Mouse (Mus musculus) right cerebral cortex, postnatal 4 days (tissue): ENCODE data around the gene Rrbp1.

Experiments used
- DNase-seq: peaks from one replicate; pipeline ENCODE4 v3.0.0-alpha.2; 2022

The Rrbp1 gene

DNA sequence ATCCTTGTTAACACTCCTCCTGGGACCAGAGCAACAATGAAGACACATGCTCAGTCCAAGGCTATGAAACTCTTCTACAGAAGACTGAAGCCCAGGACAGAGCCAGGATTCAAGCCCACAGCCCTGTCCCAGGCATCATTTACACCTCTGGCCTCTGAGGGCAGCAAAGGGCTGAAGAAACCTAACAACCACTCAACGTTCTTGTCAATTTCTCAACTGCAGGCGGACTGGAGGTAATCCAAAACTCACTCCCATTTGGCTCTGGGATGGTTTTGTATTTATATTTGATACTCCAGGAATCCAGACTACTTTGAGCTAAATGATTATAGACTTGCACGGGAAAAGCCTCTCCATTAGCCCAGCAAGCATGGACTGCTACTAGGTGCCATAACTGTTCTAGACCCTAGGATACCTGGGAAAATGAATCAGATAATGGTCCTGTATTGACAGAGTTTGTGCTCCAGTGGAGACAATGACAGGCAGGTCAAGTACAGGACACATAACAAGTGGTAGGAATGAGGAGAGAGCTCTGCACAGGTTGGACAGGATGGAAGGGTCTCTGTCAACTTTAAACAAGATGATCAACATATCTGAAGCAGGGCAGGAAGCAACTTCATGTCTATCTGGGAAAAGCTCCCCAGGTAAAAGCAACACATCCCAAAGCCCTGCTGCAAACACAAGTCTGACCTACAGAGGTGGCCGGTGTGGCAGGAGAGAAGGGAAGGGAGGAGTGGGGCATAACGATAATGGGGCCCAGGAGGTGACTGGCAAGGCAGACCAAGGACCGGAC, 5.7 kb downstream of the Rrbp1 start:
- DNase-seq, result no peak

DNA sequence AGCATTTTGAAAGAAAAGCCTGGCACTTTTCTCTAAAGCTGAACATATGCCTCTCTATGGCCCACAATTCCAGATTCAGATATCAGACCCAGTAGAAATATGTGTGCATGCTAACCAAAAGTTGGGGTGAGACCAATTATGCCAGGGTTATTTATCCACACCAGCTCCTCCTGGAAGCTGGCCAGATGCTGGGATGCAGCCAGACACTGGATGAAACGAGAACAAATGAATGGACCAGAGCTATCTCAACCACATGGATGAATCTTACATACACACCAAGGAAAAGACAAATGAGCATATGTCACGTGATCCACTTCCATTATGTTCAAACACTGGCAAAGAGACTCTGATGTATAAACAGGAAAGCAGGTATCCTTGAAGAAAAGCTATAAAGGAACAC, 7.5 kb downstream of the Rrbp1 start:
- DNase-seq, result peak; percentile 37

DNA sequence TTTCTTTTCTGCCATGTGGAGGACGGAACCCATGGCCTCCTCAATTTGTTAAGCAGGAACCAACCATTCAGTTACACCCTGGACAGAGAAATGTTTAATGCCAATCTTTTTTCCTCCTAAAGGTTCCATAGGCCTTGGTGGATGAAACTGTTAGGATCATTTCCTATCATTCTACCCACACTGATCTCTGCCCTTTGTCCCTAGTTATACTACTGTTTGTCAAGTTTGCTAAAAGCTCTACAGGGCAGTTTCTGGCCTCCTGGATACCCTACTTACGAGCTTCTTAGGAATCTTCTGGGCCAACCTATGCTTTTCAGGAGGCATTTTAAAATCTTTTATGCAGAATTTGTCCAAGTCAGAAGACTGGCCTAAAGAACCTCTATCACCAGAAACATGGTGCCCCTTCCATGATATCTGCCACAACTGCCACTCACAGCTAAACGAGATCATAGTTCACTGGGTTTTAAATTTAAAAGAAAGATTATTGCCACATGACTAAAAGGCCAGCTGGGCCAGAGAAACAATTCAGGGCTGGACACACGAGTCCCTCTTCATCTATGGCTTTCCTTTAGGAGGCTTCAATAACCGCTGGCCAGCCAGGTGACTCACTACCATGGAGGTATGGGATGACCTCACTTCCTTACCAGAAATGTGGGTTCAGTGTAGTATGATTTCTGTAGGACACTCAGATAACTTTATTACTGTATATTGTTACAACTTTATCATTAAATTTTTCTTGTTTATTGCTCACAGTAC, 8.7 kb downstream of the Rrbp1 start:
- no peak for DNase-seq

DNA sequence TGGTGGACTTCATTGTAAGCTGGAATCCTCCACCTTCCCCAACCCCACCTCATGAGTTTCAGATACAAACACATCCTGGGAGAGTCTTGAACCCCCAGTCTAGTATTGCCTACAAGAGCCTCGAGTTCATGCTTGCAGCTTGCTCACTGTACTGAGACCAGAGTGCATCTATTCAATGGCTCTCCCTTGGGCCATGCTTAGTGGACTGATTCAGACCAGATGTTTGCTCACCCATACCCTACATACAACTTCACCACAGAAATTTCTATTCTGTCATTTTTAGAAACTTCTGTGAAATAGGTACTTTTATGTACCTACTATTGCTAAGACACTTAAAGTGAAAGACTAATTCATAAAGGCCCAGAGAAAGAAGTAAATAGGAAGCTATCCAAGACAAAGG, 18.1 kb downstream of the Rrbp1 start:
- no peak for DNase-seq

DNA sequence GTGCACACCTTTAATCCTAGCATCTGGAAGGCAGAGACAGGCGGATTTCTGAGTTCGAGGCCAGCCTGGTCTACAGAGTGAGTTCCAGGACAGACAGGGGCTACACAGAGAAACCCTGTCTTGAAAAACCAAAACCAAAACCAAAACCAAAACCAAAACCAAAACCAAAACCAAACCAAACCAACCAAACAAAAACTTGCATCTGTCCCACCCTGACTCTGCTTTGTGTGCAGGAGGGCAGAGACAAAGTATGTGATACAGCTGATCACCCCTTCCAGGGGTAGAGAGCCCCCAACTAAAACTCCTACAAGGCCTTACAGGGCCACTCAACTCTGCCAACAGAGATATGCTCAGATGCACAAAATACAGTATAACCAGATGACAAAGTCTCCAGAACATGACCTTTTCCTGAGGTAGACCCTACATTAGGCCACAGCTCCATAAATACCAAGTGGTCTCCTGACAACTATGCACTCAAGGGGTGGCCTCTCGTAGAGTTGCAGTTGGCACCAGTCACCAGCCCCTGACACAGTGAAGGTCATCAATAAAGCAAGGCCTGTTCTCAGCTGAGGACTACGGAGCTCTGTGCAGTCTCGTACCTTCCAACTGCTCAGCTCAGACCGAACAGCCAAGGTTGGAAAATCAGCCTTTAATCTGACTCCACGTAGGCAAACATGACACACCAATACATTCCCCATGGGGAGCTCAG, 18.9 kb downstream of the Rrbp1 start:
- no peak for DNase-seq

DNA sequence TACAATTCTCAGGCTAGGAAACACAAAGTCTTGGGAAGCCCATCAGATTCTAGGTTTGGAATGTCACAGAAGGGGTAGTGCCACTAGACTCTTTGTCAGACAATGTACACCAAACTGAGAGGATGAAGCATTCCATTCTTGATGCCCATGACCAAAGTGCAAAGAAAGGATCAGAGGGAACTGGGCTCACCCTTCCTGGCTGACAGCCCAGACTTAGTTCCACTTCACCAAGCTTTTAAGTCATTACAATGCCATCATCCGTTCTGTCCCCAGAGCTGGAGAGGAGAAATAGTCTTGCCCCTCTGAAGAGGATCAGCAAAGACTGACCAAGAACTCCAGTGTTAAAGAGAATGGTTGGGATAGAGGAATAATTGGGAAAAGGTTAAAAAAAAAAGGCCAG, 20.1 kb downstream of the Rrbp1 start:
- DNase-seq, result no peak

DNA sequence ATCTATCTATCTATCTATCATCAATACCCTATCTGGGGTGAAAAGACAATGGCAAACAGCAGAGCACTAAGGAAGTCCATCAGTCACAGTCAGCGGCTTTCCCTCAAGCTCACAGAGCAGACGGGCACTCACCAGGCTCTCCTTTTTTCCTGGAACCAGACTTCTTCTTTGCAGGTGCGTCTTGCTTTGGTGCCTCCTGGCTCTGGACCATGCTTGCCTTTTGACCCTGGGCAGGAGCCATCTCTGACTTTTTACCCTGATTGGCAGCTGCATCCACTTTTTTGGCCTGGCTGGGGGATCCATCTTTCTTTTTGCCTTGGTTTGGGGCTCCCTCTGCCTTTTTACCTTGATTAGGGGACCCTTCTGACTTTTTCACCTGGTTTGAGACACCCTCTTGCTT, 23.0 kb downstream of the Rrbp1 start:
- DNase-seq, result no peak

DNA sequence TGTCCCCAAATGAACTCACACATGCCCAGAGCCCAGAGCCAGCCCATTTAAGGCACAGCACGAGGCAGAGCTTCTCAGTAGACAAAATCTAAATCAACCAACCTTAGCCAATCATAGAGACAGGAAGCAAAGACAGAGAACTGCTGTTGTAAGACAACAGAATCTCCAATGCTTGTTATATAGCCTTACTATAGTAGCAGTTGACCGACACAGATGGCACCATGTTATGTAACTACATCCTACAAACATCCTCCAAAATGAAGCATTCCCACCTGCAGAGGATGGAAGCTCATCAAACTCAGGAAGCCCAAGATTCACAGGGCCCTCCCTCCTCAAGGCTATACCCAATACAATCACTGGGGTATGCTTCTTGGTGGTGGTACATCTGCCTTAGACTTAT, 23.6 kb downstream of the Rrbp1 start:
- no peak for DNase-seq

DNA sequence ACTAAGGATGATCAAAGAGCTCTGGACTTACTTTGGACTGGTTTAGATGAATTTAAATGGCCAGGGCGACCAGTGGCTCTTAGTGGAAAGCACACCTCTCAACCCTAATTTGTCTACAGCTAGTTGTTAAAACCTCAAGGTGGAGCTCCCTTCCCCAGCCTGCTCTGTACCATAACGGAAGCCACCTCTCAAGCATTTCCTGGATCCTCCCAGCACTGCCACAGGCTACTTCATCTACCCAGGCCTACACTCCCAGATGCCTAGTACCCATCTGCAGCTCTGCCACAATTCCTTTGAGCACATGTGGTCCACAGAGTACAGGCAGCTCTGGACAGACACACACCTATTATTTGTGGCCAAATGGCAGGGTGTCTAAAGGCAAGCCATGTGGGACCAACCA, 27.6 kb downstream of the Rrbp1 start:
- no peak for DNase-seq

DNA sequence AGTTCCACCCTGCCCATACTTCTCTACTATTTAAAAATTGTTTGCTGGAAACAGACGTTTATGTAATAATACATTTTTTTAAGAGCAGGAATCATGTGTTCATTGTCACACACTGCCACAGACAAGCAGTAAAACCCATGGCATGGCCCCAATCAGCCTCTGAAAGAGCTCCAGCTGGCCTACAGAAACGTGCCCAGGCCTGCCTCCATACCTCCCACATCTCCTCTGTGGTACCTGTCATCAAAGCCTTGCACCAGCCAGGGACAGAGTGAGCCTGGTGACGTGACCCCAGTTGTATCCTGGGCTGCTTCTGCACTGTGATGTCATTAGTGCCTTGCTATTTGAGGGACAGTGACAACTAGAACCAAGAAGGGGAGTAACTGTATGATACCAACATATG, 28.2 kb downstream of the Rrbp1 start:
- no peak for DNase-seq

DNA sequence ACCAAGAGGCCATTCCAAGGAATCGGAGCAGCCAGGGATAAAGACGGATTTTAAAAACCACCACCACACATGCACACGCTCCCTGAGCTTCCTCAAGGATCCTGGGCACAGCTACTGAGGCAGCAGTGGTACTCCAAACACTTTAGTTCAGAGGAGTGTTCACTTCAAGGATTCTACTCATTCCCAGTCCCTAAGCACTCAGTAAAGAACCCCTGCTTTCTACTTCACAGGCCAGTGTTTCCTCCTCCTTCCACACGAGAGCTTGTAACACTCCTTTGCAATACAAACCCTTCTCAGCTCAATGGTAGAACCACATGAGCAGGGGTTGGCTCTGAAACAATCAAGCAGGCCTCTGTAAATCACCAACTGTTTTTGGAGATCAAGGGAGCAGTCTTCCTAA, 28.9 kb downstream of the Rrbp1 start:
- DNase-seq, result no peak

DNA sequence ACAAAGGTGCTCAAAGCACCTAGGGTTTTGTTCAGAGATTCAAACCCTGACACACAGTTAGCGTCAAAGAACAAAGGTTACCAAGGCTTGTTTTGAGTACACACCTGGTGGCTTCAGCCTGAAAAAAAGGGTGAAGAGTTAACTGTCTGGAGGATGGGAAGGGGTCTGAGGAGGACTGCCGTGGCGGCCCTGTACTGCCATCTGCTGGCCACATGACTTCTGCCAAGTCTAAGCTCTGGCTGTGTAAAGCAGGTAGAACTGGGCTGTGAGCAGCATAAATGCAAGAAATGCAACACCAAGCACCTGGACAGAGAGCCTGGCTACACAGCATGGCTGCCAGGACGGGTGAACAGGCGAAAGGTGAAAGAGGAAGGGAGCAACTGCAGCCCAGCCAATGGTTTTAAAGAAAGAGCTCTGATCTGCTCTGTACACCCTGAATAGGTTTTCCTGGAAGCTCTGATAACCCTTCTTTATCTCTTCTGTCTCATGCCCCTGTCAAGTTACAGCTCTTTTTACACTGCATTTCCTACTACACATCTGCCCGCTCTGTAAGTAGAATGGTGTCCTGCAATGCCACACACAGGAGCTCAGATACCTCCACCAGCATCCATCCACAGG, 30.2 kb downstream of the Rrbp1 start:
- peak; percentile 90 for DNase-seq

DNA sequence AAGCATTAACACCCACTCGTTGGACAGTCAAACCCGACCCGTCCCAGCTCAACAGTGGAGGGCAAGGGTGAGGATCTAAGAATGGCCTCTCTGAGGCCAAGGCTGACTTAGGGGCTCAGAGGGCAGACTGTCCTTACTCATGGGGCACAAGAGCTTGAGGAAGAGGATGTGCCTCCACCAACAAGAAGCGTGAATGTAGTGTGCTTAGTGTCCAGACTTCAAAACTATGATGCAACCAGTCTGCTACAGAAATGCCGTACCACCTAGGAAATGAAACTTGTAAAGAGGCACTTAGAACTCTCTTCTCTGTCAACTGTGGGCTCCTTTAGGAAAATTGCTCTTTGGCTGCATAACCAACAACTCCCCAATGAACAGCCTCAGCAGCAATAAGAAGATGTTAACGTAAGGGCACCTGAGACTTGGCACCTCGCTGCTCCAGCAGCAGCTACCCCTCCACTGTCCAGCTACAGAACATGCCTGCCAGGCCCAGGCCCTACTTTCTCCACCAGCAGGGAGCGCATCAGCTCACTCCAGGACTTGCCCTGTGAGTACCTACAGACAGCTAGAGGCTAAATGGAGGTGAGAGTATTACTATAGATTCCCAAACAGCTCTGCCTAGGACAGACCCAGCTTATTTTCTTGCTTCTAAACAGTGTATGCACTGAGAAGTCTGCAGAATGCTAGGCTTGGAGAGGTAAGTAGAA, 32.5 kb downstream of the Rrbp1 start:
- DNase-seq, result no peak

DNA sequence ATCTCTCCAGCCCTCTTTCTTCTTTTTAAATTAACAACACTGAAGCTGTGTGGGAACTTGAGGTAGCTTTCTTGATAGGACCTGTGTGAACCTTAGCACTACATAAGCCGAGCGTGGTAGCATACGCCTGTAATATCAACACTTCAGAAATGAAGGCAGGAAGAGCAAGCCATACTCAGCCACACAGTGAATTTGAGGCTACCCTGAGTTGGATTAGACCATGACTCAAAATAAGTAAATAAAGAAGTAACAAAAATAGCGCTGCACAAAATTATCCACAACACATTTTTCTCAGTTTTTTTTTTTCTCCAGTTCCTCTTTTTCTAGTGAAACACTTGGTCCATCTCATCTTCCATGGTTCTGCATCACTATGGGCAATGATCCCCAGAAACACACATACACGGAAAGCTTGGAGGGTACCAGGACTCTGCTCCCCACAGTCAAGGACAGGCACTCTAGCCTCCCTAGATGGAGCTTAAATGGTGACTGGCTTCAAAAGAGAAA, 35.9 kb downstream of the Rrbp1 start:
- DNase-seq, result no peak

DNA sequence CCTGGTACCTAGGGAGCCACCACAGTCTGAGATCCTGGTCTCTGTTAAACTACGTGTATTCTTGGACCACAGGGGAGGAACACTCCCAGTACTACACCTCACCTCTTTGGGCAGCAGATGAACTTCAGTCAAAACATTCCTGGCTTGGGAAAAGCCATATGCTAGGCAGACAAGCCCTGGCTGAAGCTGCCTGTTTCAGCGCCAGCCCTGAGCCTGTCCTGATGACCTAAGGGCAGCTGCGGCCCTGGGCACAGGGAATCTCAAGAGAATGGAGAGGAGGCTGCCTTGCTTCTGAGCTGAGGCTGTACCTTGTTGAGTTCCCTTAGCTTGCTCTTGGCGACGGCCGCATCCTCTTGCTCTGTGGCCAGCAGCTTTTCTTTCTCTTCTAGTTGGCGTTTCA, 37.9 kb downstream of the Rrbp1 start:
- DNase-seq, result no peak

DNA sequence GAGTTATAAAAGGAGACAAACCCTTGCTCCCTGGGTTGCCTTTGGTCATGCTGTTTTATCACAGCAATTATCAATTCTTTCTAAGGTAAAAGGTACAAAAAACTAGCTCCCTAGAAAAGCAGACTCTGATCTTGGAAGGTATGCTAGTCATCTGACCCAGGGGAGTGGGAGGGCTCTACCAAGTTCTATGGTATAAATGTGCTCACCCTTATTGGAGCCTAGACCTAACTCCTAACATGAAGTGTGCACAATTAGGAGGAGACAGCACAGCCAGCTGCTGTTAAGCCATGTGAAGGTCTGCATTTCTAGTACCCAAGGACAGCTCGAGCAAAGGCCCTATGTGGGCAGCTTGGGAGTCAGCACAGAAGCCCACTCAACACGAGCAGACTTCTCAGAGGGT, 39.2 kb downstream of the Rrbp1 start:
- DNase-seq, result no peak

DNA sequence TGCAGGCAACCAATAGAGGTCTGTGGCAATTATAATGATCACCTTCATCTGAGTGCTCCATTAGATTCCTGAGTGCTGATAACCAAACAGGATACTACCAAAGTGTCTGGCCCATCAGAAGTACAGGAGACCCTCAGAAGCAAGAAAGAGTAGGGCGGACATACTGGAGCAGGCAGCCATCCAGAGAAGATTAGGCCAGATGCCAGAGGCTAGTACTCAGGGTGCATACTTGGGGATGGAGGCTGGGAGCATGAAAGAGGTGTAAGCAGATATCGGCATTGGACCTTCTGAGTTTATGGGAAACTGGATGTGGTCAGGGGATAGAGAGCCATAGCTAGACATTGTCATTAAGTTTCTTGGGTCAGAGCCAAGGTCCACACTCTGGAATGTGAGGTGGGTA, 40.2 kb downstream of the Rrbp1 start:
- no peak for DNase-seq

DNA sequence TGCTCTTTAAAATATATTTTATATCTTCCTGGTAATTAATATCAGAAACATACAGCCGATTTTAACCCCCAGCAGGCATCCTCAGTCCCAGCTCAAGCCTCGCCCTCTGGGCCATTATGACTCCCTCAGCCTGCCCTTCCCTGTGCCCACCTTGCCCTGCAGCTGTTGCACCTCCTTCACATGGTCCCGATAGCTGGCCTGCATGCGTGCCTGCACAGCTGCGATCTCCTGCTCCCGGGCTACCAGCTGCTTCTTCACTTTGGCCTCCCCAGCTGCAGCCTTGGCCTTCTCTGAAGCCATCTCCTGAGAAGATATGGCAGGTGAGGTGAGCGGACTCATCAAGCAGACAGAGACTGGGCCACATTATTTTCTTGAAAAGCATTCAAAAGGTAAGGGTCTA, 41.8 kb downstream of the Rrbp1 start:
- no peak for DNase-seq

DNA sequence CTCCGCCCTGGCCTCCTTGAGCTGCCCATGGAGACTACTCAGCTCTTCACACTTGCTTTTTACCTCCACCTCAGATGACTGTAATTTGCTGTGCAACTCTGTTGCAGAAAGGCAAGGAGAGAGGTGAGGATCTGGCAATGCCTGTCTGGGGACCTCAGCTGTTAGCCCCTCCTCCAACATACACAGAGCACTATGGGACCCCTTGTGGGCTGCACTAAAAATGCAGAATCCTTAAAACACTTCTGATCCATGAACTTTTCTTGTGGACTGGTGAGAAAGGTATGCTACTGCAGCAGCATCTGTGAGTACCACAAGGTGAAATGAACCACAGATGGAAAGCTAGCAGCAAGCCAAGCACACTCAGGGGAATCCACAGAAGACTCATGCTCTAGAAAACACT, 47.7 kb downstream of the Rrbp1 start:
- DNase-seq, result no peak

DNA sequence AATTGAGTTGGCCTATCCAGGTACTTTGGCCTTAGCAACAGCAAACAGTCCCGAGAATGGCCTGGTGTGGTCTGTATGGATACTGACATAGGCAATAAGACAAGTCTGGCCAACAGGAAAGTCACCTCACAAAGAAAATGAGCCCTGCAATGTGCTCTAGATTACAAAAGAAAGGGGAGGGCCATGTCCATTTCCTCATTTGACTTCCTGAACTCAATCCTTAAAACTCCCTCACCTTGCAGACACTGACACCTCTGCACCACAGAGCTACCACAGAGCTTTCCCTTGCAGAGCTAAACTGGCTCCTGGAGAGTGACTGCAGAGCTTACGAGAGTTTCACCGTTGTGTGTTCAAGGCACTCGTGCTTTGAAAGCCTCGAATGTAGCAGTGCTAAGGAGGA, 48.9 kb downstream of the Rrbp1 start:
- DNase-seq, result no peak

DNA sequence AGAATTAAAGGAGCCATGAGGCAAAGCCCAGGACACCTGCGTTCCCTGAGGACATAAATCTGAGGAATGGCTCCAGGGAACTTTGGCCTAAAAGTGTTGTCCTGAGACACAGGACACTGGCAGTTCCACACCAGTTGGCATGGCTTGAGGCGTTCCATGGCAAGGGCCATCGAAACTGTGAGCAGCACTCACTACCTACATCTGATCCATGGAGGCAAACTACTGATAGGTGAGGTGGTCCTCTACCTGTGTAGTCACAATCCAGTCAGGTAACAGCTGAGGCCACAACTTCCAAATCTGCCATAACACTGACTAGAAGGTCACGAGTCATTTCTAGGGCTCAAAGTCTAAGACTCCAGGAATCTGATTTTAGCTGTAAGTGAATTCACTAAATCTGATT, 55.3 kb downstream of the Rrbp1 start:
- no peak for DNase-seq

DNA sequence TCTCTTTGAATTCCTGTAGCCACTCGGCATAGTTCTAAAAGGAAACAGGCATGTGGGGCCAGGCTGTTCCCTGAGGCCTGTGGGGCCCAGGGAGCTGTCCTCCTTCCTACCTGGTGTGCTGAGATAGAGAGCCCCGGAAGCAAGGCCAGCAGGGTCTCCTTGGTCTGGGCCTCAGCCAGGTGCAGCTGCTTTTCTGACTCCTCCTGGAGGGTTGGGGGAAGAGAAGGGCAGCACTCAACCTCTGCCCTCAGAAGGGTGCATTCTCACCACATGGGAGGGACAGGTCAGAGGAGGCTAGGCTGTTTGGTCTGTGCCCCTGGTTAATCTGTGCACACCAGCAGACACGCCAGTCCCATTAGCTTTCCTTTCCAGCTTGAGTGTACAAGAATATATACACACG, 56.1 kb downstream of the Rrbp1 start:
- no peak for DNase-seq

DNA sequence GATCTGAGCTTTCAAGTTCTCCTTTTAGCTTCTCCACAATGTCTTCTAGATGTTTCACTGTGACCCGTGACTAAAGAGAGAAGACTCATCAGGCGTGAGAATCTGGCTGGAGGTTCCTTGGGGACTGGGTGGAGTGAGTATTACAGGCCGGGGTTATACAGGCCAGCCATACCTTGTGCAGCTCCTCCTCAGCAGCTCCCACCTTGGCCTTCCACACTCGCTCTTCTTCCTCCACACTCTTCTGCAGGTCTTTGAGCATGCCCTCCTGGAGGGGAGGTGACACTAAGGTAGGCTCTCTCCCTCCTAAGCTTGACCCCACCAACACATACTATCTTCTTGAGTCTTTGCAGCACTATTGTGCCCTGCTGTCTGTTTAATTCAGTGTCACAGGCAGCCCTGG, 57.1 kb downstream of the Rrbp1 start:
- DNase-seq, result no peak
